Mouse (Mus musculus): ENCODE data around the gene Hephl1. TPM values are rescaled to one million over a fixed set of nuclear protein-coding genes. Genes with fewer than 3 reads are reported as not detected.

The Hephl1 gene
- total and polyA plus RNA-seq, 3 experiments, result not detected

GRCm38 (mm10) chr9:15120209-15120608 lies 8.3 kb upstream of the Hephl1 start:
- Histone ChIP-seq H3K4me3 (replicated peaks in 1 of 3; ENCODE audit: low read depth in 2 of 3, low read length in 2 of 3, poor library complexity in 1 of 3) (no peak overlapping the region), H3K27me3 (replicated peaks) (no peaks in the 10 kb centered on the region), H3K9me3 (replicated peaks; ENCODE audit: low read length) (no peaks in the 10 kb centered on the region), H3K27ac (ENCODE audit: insufficient read depth, low read depth) (no peak overlapping the region), H3K36me3 (replicated peaks in 1 of 2; ENCODE audit: control insufficient read depth in 1 of 2, insufficient read depth in 1 of 2, low read length in 1 of 2) (no peaks in the 10 kb centered on the region), H3K9ac (ENCODE audit: insufficient read depth, low read depth) (no peak overlapping the region), H3K4me2 (ENCODE audit: insufficient read depth, low read depth, poor library complexity, severe bottlenecking) (no peak overlapping the region), H3K4me1 (ENCODE audit: control insufficient read depth in 1 of 2, insufficient read depth in 2 of 2) (no peaks in the 10 kb centered on the region), H3K79me2 (replicated peaks; ENCODE audit: control insufficient read depth, extremely low read depth, insufficient read depth, poor library complexity, severe bottlenecking) (no peaks in the 10 kb centered on the region)
- no peak for DNase-seq (ENCODE audit: extremely low read depth)
- in situ Hi-C loops (cut with MboI; ENCODE audit: low pct_ligation_motif_present, low pct_unique_long_range_greater_than_20kb, low sequenced_read_pairs) (no loop called here), dilution Hi-C loops (cut with MboI; ENCODE audit: extremely low pct_ligation_motif_present, extremely low pct_unique_long_range_greater_than_20kb, low sequenced_read_pairs) (no loop called here)
- peak; percentile 40 for TF ChIP-seq SMC3 (IDR thresholded peaks at IDR 0.05; ENCODE audit: low read depth, low read length)
- no peak for TF ChIP-seq E2F4 (IDR thresholded peaks at IDR 0.05; ENCODE audit: insufficient replicate concordance, low read depth, low read length)
- TF ChIP-seq MEF2A (IDR thresholded peaks at IDR 0.05; ENCODE audit: borderline replicate concordance, low read depth, low read length), result no peak
- TF ChIP-seq CTCF (conservative IDR thresholded peaks at IDR 0.05 in 1 of 2, IDR thresholded peaks at IDR 0.05 in 1 of 2; ENCODE audit: low read depth in 2 of 2, low read length in 2 of 2), result peak in 1 of 2 experiments; percentile 49; a peak in 2 of 4 replicates
- no peak for TF ChIP-seq TCF12 (IDR thresholded peaks at IDR 0.05; ENCODE audit: low read depth, low read length)
- TF ChIP-seq HCFC1 (IDR thresholded peaks at IDR 0.05; ENCODE audit: low read depth, low read length), result no peak
- peak; percentile 42 for TF ChIP-seq RAD21 (IDR thresholded peaks at IDR 0.05; ENCODE audit: low read depth, low read length)
- no peak for TF ChIP-seq IRF4 (IDR thresholded peaks at IDR 0.05; ENCODE audit: low read depth, low read length)
- no peak for TF ChIP-seq TBP (conservative IDR thresholded peaks at IDR 0.05; ENCODE audit: low read depth, low read length)
- TF ChIP-seq POLR2AphosphoS2 (IDR thresholded peaks at IDR 0.05; ENCODE audit: low read depth, low read length), result no peak
- TF ChIP-seq CHD2 (IDR thresholded peaks at IDR 0.05; ENCODE audit: low read length), result no peak
- no peak for TF ChIP-seq NRF1 (IDR thresholded peaks at IDR 0.05; ENCODE audit: low read depth, low read length)
- TF ChIP-seq MXI1 (IDR thresholded peaks at IDR 0.05; ENCODE audit: low read depth, low read length), result no peak
- no peak for TF ChIP-seq JUND (conservative IDR thresholded peaks at IDR 0.05; ENCODE audit: low read depth, low read length)
- TF ChIP-seq BHLHE40 (IDR thresholded peaks at IDR 0.05; ENCODE audit: low read depth, low read length), result no peak
- TF ChIP-seq MAX (IDR thresholded peaks at IDR 0.05; ENCODE audit: low read length), result no peak

DNA sequence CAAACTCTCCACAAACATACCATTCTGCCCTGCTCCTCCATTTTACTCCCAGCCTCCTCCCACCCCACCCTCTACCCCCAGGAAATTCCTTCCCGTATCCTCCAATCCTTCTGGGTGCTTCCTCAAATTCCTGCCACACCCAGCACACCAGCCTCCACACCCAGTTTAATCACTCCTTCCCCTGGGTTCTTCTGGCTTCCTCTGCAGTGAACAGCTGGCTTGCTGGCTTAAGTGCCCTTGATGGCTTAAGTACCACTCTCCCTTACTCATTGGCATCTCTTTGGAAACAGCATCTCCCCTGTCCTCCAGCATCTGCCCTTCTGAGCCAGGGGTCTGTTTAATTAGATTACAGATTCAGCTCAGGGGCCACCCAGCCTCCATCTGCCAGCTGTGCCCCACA lies 7.6 kb upstream of the Hephl1 start:
- in situ Hi-C loops (cut with MboI; ENCODE audit: low pct_ligation_motif_present, low pct_unique_long_range_greater_than_20kb, low sequenced_read_pairs) (loop anchor here (10.0 kb wide), 1 partner anchor 95 kb away; no protein-coding TSS in a partner anchor), dilution Hi-C loops (cut with MboI; ENCODE audit: extremely low pct_ligation_motif_present, extremely low pct_unique_long_range_greater_than_20kb, low sequenced_read_pairs) (no loop called here)
- no peaks in the 10 kb centered on the region for H3K27me3 ChIP-seq (replicated peaks)
- no peaks in the 10 kb centered on the region for H3K9me3 ChIP-seq (replicated peaks; ENCODE audit: low read length)
- H3K9ac ChIP-seq (ENCODE audit: insufficient read depth, low read depth), result no peak overlapping the region
- H3K4me2 ChIP-seq (ENCODE audit: insufficient read depth, low read depth, poor library complexity, severe bottlenecking), result no peak overlapping the region
- H3K4me3 ChIP-seq (replicated peaks in 1 of 3; ENCODE audit: low read depth in 2 of 3, low read length in 2 of 3, poor library complexity in 1 of 3), result no peak overlapping the region
- no peak overlapping the region for H3K27ac ChIP-seq (ENCODE audit: insufficient read depth, low read depth)
- no peaks in the 10 kb centered on the region for H3K36me3 ChIP-seq (replicated peaks in 1 of 2; ENCODE audit: control insufficient read depth in 1 of 2, insufficient read depth in 1 of 2, low read length in 1 of 2)
- TF ChIP-seq KAT2A (IDR thresholded peaks at IDR 0.05; ENCODE audit: insufficient replicate concordance, low read length) (no peak), JUND (conservative IDR thresholded peaks at IDR 0.05; ENCODE audit: low read depth, low read length) (no peak), IRF4 (IDR thresholded peaks at IDR 0.05; ENCODE audit: low read depth, low read length) (no peak)
- H3K79me2 ChIP-seq (replicated peaks; ENCODE audit: control insufficient read depth, extremely low read depth, insufficient read depth, poor library complexity, severe bottlenecking), result no peaks in the 10 kb centered on the region
- H3K4me1 ChIP-seq (ENCODE audit: control insufficient read depth in 1 of 2, insufficient read depth in 2 of 2), result no peaks in the 10 kb centered on the region
- DNase-seq (ENCODE audit: extremely low read depth), result no peak
